Mouse (Mus musculus) hindbrain, postnatal 0 days (tissue): Measurements from ENCODE around the gene H2-Ke6. TPM values are rescaled to one million over a fixed set of nuclear protein-coding genes. Genes with fewer than 3 reads are reported as not detected.

Experiments used
- ATAC-seq: fragments of 200-750 bp; cut with Nextera tagmentation; 2 replicates; pipeline ENCODE4 v1.8.0; 2017; ENCODE audit warnings: mild to moderate bottlenecking, moderate TSS enrichment, moderate library complexity
- DNase-seq: peaks from one replicate; pipeline ENCODE4 v3.0.0-alpha.2; 2015; ENCODE audit warnings: low spot score
- H3K27ac ChIP-seq: fragments of 300-500 bp; sonication (generic); 2 replicates; pipeline ENCODE4 v1.5.1; 2014; ENCODE audit warnings: mild to moderate bottlenecking
- H3K27me3 ChIP-seq: fragments of 300-500 bp; sonication (generic); 2 replicates; pipeline ENCODE4 v1.6.1; 2014; ENCODE audit warnings: low read length, mixed read lengths; ENCODE audit not compliant: insufficient read depth
- H3K36me3 ChIP-seq: fragments of 300-500 bp; sonication (generic); 2 replicates; pipeline ENCODE4 v1.6.1; 2014; ENCODE audit warnings: low read length, mixed read lengths; ENCODE audit not compliant: insufficient read depth
- H3K4me1 ChIP-seq: fragments of 300-500 bp; sonication (generic); 2 replicates; pipeline ENCODE4 v1.6.1; 2014; ENCODE audit warnings: antibody characterized with exemption, low read length, mixed read lengths; ENCODE audit not compliant: insufficient read depth
- H3K4me2 ChIP-seq: fragments of 300-500 bp; sonication (generic); 2 replicates; pipeline ENCODE4 v1.6.1; 2014; ENCODE audit warnings: low read depth, mild to moderate bottlenecking, low read length, moderate library complexity, mixed read lengths
- H3K4me3 ChIP-seq: fragments of 300-500 bp; sonication (generic); 2 replicates; pipeline ENCODE4 v1.5.1; 2014; ENCODE audit warnings: low read length
- H3K9ac ChIP-seq: fragments of 300-500 bp; sonication (generic); replicated peaks from 2 replicates; pipeline ENCODE4 v1.6.1; 2014; ENCODE audit warnings: mild to moderate bottlenecking, low read length, moderate library complexity, mixed read lengths
- H3K9me3 ChIP-seq: fragments of 300-500 bp; sonication (generic); 2 replicates; pipeline ENCODE4 v1.6.1; 2016; ENCODE audit warnings: low read length, mixed read lengths
- CTCF ChIP-seq: IDR thresholded peaks from 2 replicates; pipeline ENCODE4 v1.5.1; 2016; ENCODE audit warnings: antibody characterized with exemption, control low read depth, low read depth
- WGBS: fragments of 180-500 bp; shearing (Covaris S2); extraction: QIAGEN DNeasy Blood & Tissue Kit; methylation state at CpG from one replicate; pipeline ENCODE4 v1.1.7; 2014; 5-methylcytosine and 5-hydroxymethylcytosine counted together
- polyA plus RNA-seq: library from polyadenylated mRNA; unstranded; fragments of >200 nt; fragmentation: Nextera tagmentation; extraction: Ambion mirVana; gene quantifications from 2 replicates; pipeline ENCODE4 v1.2.1, GENCODE M21; 2015
- total RNA-seq: library from RNA; depleted of rRNA; stranded (reverse); fragments of >200 nt; gene quantifications from 2 replicates; pipeline ENCODE4 v1.2.3, GENCODE M21; 2014

The H2-Ke6 gene
- total and polyA plus RNA-seq, 2 experiments from 2014 or later, result 78.3 to 78.9 TPM

- no peak overlapping the region for H3K4me3 ChIP-seq
- H3K36me3 ChIP-seq, result peaks cover 26% of the 10 kb centered on the region
- H3K4me1 ChIP-seq, result peaks cover 11% of the 10 kb centered on the region
- H3K27me3 ChIP-seq, result no peaks in the 10 kb centered on the region
- ATAC-seq (no peak), DNase-seq (no peak)
- no peak overlapping the region for H3K4me2 ChIP-seq
- no peak overlapping the region for H3K27ac ChIP-seq
- no peaks in the 10 kb centered on the region for H3K9me3 ChIP-seq
- H3K9ac ChIP-seq, result no peak overlapping the region
- WGBS, result 92% methylated on average over 9 of the region's 9 CpGs
- no peak for TF ChIP-seq CTCF
These were observed 7.7 kb upstream of the H2-Ke6 start for GRCm38 (mm10) chr17:34035517-34035916.

- ATAC-seq (no peak), DNase-seq (peak; percentile 69)
- H3K4me2 ChIP-seq, result no peak overlapping the region
- no peak overlapping the region for H3K4me3 ChIP-seq
- peaks cover 21% of the 10 kb centered on the region for H3K4me1 ChIP-seq
- H3K9me3 ChIP-seq, result no peaks in the 10 kb centered on the region
- peak; percentile 74 for TF ChIP-seq CTCF
- H3K27me3 ChIP-seq, result no peaks in the 10 kb centered on the region
- 73% methylated on average over 10 of the region's 10 CpGs for WGBS
- H3K27ac ChIP-seq, result no peak overlapping the region
- H3K9ac ChIP-seq, result no peak overlapping the region
- H3K36me3 ChIP-seq, result peaks cover 37% of the 10 kb centered on the region
These were observed 6.2 kb upstream of the H2-Ke6 start for GRCm38 (mm10) chr17:34034064-34034463.

- ATAC-seq (no peak), DNase-seq (no peak)
- no peaks in the 10 kb centered on the region for H3K27me3 ChIP-seq
- no peak overlapping the region for H3K27ac ChIP-seq
- TF ChIP-seq CTCF, result no peak
- H3K4me1 ChIP-seq, result peaks cover 18% of the 10 kb centered on the region
- H3K9me3 ChIP-seq, result no peaks in the 10 kb centered on the region
- H3K9ac ChIP-seq, result no peak overlapping the region
- H3K4me3 ChIP-seq, result no peak overlapping the region
- H3K4me2 ChIP-seq, result no peak overlapping the region
- 93% methylated on average over 9 of the region's 9 CpGs for WGBS
- peaks cover 43% of the 10 kb centered on the region for H3K36me3 ChIP-seq
These were observed 5.6 kb upstream of the H2-Ke6 start for GRCm38 (mm10) chr17:34033441-34033840.

- DNase-seq, result no peak
- peak overlapping the region; percentile 89 for H3K9ac ChIP-seq
- peak overlapping the region; percentile 93; the same call in 1 of the 2 replicates for H3K27ac ChIP-seq
- H3K36me3 ChIP-seq, result peaks cover 41% of the 10 kb centered on the region
- ATAC-seq, result no peak
- WGBS, result 57% methylated on average over 9 of the region's 9 CpGs
- no peak for TF ChIP-seq CTCF
- peaks cover 21% of the 10 kb centered on the region for H3K4me1 ChIP-seq
- H3K9me3 ChIP-seq, result no peaks in the 10 kb centered on the region
- H3K27me3 ChIP-seq, result no peaks in the 10 kb centered on the region
- peak overlapping the region; percentile 88 for H3K4me2 ChIP-seq
- H3K4me3 ChIP-seq, result peak overlapping the region; percentile 68
These were observed 4.9 kb upstream of the H2-Ke6 start for GRCm38 (mm10) chr17:34032806-34033205.

GRCm38 (mm10) chr17:34032174-34032632, 4.3 kb upstream of the H2-Ke6 start:
- H3K9me3 ChIP-seq, result no peaks in the 10 kb centered on the region
- peaks cover 27% of the 10 kb centered on the region for H3K4me1 ChIP-seq
- H3K9ac ChIP-seq, result peak overlapping the region; percentile 89
- no peak for TF ChIP-seq CTCF
- peak overlapping the region; percentile 93 for H3K27ac ChIP-seq
- peak overlapping the region; percentile 68 for H3K4me3 ChIP-seq
- peaks cover 35% of the 10 kb centered on the region for H3K36me3 ChIP-seq
- no peaks in the 10 kb centered on the region for H3K27me3 ChIP-seq
- ATAC-seq (no peak), DNase-seq (peak; percentile 69)
- H3K4me2 ChIP-seq, result peak overlapping the region; percentile 88
- under 1% methylated on average over 26 of the region's 48 CpGs for WGBS

GRCm38 (mm10) chr17:34031465-34032173, 3.8 kb upstream of the H2-Ke6 start, which contains the start of the genes Slc39a7 and Rxrb:
TSS of gene Slc39a7 (minus strand) at chr17:34031682.
TSS of gene Rxrb (plus strand) at chr17:34031812.
- Histone ChIP-seq H3K27me3 (no peaks in the 10 kb centered on the region), H3K9me3 (no peaks in the 10 kb centered on the region), H3K27ac (peak within 1 kb of the TSS; percentile 93), H3K36me3 (peaks cover 29% of the 10 kb centered on the region), H3K4me1 (peaks cover 32% of the 10 kb centered on the region), H3K4me2 (peak within 1 kb of the TSS; percentile 88), H3K4me3 (peak within 1 kb of the TSS; percentile 68), H3K9ac (peak within 1 kb of the TSS; percentile 89)
- WGBS, result under 1% methylated on average over 63 of the region's 88 CpGs
- DNase-seq (peak; percentile 99), ATAC-seq (peak; percentile 87)
- TF ChIP-seq CTCF, result no peak

GRCm38 (mm10) chr17:34030861-34031326, 3.0 kb upstream of the H2-Ke6 start:
- DNase-seq (no peak), ATAC-seq (0 out of 2 replicates have a peak, but pooled peaks have one; percentile 0)
- peak overlapping the region; percentile 68 for H3K4me3 ChIP-seq
- H3K4me1 ChIP-seq, result peaks cover 34% of the 10 kb centered on the region
- no peaks in the 10 kb centered on the region for H3K27me3 ChIP-seq
- H3K9ac ChIP-seq, result peak overlapping the region; percentile 89
- H3K36me3 ChIP-seq, result peaks cover 22% of the 10 kb centered on the region
- H3K27ac ChIP-seq, result peak overlapping the region; percentile 93
- 6% methylated on average over 20 of the region's 20 CpGs for WGBS
- peak overlapping the region; percentile 88 for H3K4me2 ChIP-seq
- TF ChIP-seq CTCF, result no peak; the same call in 1 of the 2 replicates
- no peaks in the 10 kb centered on the region for H3K9me3 ChIP-seq
